Mouse (Mus musculus): ENCODE measurements at regions not wholly inside any gene's neighbourhood (a gene's known extent, or its start where the extent isn't known, plus 50 kb on each side); places are given as distances from the start of the nearest gene placed in this dataset.

GRCm38 (mm10) chr2:56714568-56714967, 409.2 kb downstream of the Nr4a2 start:
- no peak overlapping the region for H3K9ac ChIP-seq
- H3K4me1 ChIP-seq: no peaks in the 10 kb centered on the region
- H3K36me3 ChIP-seq (replicated peaks): no peaks in the 10 kb centered on the region
- no peak for ATAC-seq (ENCODE audit: low FRiP score)
- no peak overlapping the region for H3K4me3 ChIP-seq (replicated peaks)
- no peaks in the 10 kb centered on the region for H3K27me3 ChIP-seq
- no peak overlapping the region for H3K4me2 ChIP-seq
- no peak overlapping the region for H3K27ac ChIP-seq
- H3K9me3 ChIP-seq: no peaks in the 10 kb centered on the region

DNA sequence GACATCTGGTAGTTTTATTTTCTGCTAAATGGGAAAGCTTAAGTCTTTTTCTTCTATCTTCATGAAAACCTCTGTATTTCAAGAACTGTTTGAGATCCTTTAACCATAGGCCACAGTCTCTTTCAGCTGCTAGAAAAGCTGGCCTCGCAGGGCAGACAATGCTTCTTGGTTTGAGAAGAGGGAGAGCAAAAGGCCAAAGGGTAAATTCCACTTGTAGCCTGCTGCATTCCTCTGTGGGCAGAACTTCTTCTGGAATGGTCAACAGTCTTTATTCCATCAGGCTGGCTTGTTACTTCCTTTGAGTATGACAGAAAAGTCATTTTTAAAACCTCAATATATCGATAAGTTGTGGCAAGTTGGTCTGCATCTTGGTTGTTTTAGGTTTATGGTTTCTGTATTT, 440.2 kb downstream of the Nr4a2 start:
- Histone ChIP-seq H3K9ac (no peak overlapping the region), H3K4me2 (no peak overlapping the region), H3K9me3 (no peaks in the 10 kb centered on the region), H3K4me1 (no peaks in the 10 kb centered on the region), H3K27me3 (no peaks in the 10 kb centered on the region), H3K36me3 (replicated peaks) (no peaks in the 10 kb centered on the region), H3K4me3 (replicated peaks) (no peak overlapping the region), H3K27ac (no peak overlapping the region)
- WGBS: 21% methylated on average over 2 of the region's 2 CpGs
- no peak for ATAC-seq (ENCODE audit: low FRiP score)

GRCm38 (mm10) chr2:56673861-56674260, 449.9 kb downstream of the Nr4a2 start:
- no peak overlapping the region for H3K4me3 ChIP-seq (replicated peaks)
- no peak overlapping the region for H3K9ac ChIP-seq
- no peak overlapping the region for H3K27ac ChIP-seq
- no peaks in the 10 kb centered on the region for H3K36me3 ChIP-seq (replicated peaks)
- 68% methylated on average over 4 of the region's 4 CpGs for WGBS
- no peak overlapping the region for H3K4me2 ChIP-seq
- H3K4me1 ChIP-seq: no peaks in the 10 kb centered on the region
- H3K9me3 ChIP-seq: no peaks in the 10 kb centered on the region
- no peaks in the 10 kb centered on the region for H3K27me3 ChIP-seq
- no peak for ATAC-seq (ENCODE audit: low FRiP score)

GRCm38 (mm10) chr2:56672711-56673110, 451.1 kb downstream of the Nr4a2 start:
- Histone ChIP-seq H3K9me3 (no peaks in the 10 kb centered on the region), H3K9ac (no peak overlapping the region), H3K27me3 (no peaks in the 10 kb centered on the region), H3K4me1 (no peaks in the 10 kb centered on the region), H3K4me3 (replicated peaks) (no peak overlapping the region), H3K36me3 (replicated peaks) (no peaks in the 10 kb centered on the region), H3K4me2 (no peak overlapping the region), H3K27ac (no peak overlapping the region)
- ATAC-seq (ENCODE audit: low FRiP score): no peak

DNA sequence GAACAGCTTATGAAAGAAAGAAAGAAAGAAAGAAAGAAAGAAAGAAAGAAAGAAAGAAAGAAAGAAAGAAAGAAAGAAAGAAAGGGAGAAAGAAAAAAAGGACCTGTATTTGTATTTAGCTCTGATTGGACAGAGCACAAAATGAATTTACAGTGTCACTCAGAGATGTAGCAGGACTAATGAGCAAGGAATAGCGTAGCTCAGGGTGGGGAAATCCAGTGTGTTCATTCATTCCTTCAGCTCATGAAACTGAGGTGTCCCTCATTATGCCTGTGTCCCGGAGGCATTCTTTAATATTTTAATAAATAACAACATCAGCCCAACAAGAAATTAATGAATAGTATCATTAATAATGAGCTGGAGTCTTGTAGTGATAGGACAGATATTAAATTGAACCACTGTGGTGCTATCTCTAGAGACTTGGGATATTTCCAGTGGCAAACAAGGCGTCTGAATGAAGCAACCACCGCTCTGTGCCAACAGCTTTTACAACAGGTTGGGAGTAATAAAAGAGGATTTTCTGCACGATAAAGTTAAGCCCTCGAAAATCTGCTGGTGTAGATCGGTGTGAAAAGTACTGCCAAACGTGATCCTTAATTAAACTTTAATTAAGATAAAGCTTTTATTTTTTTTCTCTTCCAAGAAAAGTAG, 461.4 kb downstream of the Nr4a2 start:
- Histone ChIP-seq H3K9ac (no peak overlapping the region), H3K36me3 (replicated peaks) (no peaks in the 10 kb centered on the region), H3K27me3 (no peaks in the 10 kb centered on the region), H3K4me3 (replicated peaks) (no peak overlapping the region), H3K27ac (no peak overlapping the region), H3K4me1 (no peaks in the 10 kb centered on the region), H3K9me3 (no peaks in the 10 kb centered on the region), H3K4me2 (no peak overlapping the region)
- ATAC-seq (ENCODE audit: low FRiP score): peak; percentile 90
- 41% methylated on average over 8 of the region's 8 CpGs for WGBS

Data from forebrain, embryonic 12.5 days (tissue).